Mouse (Mus musculus): ENCODE measurements around the gene Has1. TPM values are rescaled to one million over a fixed set of nuclear protein-coding genes. Genes with fewer than 3 reads are reported as not detected.

Gene Has1
- total RNA-seq (2014; fragmentation: Nextera tagmentation) (not detected in 2 replicates), total RNA-seq (2017) (not detected in 2 replicates)

DNA sequence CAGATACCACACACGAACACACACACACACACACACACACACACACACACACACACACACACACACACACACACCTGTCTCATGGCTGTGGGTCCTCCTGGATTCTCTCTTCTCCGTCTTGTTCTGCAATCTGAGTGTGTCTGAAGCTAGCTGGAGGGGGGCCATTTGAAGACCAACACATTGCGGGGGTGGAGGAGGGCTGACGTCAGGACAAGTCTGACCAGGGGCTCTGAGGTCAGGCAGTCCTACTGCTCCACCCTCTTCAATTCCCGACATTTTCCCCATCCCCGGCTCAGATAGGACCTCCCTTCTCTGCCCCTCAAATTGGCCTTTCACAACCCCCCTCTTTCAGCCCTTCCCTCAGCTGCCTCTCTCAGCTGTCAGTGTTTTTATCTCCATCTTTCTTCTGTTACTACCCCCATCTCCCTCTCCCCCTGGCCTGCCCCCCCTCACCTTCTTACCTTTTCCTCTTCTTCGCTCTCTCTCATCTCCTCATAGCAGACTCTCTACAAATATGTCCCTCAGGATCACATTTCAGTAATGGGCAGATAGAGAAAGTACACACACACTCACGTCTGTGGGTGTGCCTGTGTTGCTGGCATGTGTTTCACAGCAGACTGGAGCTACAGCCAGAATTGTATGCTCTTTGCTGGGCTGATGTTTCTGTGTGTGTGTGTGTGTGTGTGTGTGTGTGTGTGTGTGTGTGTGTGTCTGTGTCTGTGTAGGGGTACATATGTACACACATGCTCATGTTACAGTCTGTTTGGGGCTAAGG lies at the start of gene Has1:
TSS of gene Has1 (minus strand) at position 142 of the 775 bp plus-strand sequence.
- no peak for ATAC-seq (replicated peaks; ENCODE audit: low FRiP score, low TSS enrichment, poor library complexity, severe bottlenecking)

DNA sequence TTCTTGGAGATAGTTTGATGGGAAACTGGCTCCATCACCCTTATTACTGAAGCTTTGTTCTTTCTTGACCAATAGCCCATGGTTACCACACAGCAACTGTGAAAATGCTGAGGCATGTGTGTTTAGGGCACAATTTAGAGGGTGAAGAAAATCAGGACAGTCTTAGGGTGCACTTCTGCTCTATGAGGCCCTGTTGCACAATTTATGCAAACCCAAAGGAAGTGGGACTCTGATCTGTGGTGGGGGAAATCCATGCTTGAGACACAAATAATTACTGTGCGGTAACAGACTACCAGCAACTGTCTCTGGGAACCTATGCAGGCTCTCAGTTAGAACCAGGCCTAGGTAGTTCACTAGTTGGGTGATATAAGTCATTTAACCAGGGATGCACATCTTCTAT lies 45.8 kb upstream of the Has1 start:
- no peak for ATAC-seq (replicated peaks; ENCODE audit: low FRiP score, low TSS enrichment, poor library complexity, severe bottlenecking)

DNA sequence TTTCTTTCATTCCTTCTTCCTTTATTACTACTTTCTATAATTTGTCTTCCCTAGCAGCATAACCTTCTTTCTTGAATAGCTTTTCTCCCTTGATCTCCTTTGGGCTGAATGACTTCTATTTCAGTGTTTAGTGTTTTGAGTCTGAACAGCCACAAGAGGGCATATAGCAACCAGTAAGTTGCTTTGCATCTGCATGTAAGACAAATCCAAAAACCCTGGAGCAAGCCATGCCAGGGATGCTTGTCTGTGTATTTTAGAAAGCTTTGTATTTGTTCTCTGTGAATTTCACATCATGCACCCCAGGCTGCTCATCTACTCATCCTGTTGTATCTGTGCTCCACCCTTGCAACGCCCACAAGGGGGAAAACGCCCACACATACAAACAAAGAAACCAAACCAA lies 44.3 kb upstream of the Has1 start:
- no peak for ATAC-seq (replicated peaks; ENCODE audit: low FRiP score, low TSS enrichment, poor library complexity, severe bottlenecking)

DNA sequence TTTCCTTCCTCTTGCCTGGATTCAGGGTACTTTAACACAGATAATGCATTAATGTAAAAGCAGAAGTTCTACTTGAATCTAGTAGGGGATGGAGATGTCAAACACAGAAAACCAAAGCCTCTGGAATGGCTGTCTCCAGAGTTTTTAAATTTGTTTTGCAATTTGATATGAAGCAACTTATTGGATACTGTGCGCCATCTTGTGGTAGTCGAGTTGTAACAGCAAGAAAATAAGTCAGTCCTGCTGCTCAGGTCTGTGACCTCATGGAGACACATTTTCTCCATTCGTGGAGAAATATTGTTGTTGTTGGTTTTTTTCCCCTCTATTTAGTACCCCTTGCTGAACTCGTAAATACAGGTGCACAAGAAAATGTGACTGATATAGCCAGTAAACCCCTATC lies 41.0 kb upstream of the Has1 start:
- ATAC-seq (replicated peaks; ENCODE audit: low FRiP score, low TSS enrichment, poor library complexity, severe bottlenecking) = peak; percentile 74

DNA sequence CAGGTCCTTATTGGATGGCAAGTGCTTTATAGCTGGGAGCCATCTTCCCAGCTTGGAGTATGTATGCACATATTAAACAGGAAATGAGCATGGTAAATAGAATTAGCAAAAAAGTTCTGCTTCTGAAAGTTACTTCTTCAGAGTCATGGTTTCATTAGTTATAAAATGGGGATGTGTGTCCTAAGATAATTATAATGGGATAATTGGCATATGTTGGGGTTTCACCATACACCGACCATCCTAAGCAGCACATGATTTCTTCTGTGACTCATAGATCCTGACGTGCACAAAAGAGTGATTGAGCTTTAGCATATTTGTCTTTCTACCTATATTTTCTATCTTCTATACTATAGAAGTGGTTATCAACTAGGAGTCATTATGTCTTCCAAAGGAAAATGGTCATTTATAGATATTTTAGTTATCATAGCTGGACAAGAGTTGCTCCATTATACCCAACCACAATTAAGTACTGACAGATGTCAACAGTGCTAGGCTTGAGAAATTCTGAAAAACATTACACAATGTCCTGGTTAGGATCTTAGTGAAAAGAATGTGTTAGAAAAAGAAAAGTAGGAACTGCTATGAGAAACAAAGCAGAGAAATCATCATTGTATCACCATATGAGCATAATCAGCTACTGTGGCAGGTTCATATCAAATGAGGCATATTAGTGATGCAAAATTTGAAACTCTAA lies 34.9 kb upstream of the Has1 start:
- ATAC-seq (replicated peaks; ENCODE audit: low FRiP score, low TSS enrichment, poor library complexity, severe bottlenecking) = no peak

DNA sequence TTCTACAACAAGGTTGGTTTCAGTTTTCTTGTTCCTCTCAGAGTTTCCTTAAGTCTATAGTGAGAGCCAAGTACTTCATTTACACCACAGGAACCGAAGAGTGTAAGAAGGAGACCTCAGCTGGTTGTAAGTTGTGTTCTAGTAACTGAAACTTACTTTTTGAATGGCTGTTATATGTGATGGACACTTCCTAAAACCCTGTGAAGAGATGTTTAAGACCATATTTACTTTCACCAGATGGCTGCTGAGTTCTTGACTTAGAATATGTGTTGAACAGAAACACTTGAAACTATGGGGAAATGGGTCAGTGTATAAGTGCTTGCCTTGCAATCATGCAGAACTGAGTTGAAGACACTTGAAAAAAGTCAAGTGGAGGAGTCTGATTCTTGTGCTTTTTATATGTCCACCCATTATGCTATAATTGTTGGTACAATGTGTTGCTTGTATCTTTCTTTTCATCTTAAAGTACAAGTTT lies 32.8 kb upstream of the Has1 start, which contains the start of the genes Fpr2 and Fpr3:
TSS of gene Fpr2 (plus strand) at position 51 of the 475 bp plus-strand sequence.
TSS of gene Fpr3 (plus strand) at position 79 of the 475 bp plus-strand sequence.
- ATAC-seq (replicated peaks; ENCODE audit: low FRiP score, low TSS enrichment, poor library complexity, severe bottlenecking) = no peak

DNA sequence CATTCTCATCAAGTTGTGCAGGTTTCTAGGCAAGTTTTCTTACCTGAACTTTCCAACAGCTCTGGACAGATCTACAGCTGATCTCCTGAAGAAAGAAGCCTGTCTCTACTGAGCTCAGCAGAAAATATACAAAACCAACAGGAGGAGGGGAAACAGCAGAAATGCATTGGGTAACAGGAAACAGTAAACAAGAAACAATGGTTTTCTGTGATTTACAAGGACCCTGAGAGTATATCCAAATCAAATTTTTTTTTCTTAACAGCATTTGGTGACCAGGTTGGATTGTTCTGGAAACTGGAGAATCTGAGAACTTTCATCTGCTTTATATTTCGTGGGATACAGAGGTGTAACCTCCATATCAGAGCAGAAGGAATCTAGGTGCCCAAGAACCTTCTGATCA lies 28.8 kb upstream of the Has1 start, which contains the start of gene Fpr1:
TSS of gene Fpr1 (minus strand) at position 101 of the 400 bp plus-strand sequence.
- no peak for ATAC-seq (replicated peaks; ENCODE audit: low FRiP score, low TSS enrichment, poor library complexity, severe bottlenecking)

DNA sequence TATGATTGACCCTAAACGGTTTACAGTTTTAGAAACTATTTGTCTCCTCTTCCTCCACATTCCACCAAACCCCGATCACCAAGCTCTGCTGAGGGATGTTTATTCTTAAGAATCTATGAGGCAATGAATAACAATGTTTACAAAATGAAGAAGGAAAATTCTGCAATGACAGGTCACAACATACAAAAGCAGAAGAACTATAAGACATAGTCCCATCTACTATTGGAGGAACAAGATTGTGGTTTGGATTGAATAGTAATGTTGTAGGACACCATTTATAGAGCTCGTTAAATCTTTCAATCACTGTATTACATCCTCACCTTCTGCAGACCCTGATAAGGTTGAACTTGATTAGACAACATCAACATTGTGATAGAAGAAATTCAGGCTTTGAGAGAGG lies 27.7 kb upstream of the Has1 start:
- no peak for ATAC-seq (replicated peaks; ENCODE audit: low FRiP score, low TSS enrichment, poor library complexity, severe bottlenecking)

DNA sequence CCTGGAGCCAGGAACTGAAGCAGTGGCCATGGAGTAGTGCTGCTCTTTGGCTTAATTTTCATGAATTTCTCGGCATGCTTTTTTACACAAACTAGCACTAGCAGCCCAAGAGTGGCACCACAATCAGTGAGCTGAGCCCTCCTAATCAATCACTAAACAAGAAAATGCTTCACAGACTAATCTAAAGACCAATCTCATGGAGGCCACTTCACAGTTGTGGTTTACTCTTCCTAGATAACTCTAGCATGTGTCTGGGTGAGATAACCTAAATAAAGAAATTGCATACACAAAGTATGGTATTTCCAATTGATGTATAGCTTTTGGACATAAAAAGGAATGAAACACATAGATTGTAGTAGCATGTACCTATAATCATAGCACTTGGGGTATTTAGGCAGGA lies 24.3 kb upstream of the Has1 start:
- ATAC-seq (replicated peaks; ENCODE audit: low FRiP score, low TSS enrichment, poor library complexity, severe bottlenecking) = peak; percentile 70

DNA sequence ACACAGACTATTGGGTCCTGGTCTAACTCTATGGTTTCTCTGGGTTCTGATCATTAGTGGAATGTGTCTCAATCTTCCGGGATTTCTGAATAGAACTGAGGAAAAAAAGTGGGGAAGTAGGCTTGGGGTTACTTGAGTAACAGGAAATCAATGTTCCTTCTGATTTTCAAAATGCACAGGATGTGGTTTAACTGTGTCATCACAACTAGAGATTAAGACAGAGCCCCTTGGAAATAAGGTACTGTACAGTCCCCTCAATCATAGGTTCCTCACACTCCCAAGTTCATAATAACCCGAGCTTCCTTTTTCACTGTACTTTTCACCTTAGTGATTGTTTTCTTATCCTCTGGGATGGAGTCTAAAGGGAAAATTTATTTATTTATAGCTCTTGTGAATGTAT lies 16.7 kb upstream of the Has1 start:
- ATAC-seq (replicated peaks; ENCODE audit: low FRiP score, low TSS enrichment, poor library complexity, severe bottlenecking) = no peak

DNA sequence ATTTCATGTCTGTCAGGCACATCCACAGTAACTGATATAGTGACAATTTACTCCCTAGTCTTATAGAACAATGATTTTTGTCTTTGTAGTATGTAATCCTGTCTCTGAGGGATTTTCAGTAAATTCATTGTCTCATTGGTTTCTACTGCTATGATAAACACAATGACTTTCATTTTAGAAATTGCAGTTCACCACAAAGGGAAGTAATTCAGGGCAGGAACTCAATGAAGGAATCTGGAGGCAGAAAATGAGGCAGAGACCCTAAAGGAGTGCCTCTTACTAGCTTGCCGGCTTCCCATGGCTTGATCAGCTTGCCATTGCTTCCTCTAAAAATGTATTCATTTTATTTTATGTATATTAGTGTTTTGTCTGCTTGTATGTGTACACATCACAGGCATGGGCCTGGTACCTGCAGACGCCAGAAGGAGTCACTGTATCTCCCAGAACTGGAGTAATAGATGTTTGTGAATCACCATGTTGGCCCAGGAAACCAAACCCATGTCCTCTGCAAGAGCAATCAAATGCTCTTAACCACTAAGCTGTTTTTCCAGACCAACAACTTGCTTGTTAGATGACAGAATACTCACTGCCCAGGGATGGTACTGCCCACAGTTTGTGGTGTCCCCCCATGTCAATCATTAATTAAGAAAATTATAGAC lies 16.0 kb upstream of the Has1 start:
- ATAC-seq (replicated peaks; ENCODE audit: low FRiP score, low TSS enrichment, poor library complexity, severe bottlenecking) = no peak

DNA sequence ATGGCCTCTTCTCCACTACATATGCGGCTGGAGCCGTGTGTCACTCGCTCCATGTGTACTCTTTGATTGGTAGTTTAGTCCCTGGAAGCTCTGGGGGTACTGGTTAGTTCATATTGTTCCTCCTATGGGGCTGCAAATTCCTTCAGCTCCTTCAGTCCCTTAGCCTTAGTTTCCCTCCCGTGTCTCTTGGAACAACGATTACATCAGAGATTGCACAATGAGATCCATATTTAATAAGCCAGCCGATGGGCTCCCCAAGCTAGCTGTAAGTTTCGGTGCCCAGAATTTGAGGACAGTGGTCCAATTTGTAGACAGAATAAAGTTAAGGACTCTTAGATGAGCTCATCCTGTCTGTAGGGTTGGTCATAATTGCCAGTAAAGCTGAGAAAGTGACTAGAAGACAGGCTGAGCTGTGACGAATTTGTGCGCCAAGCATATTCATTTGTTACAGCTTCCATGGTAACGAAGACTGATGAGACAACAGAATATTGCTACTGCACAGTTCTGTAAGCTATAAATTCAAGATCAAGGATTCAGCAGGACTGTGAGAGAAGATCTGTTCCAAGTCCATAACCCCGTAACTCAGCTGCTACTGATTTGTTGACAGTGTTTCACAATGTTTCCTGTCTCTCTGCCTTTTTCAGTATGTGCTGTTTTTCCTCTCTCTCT lies 11.9 kb upstream of the Has1 start:
- no peak for ATAC-seq (replicated peaks; ENCODE audit: low FRiP score, low TSS enrichment, poor library complexity, severe bottlenecking)

DNA sequence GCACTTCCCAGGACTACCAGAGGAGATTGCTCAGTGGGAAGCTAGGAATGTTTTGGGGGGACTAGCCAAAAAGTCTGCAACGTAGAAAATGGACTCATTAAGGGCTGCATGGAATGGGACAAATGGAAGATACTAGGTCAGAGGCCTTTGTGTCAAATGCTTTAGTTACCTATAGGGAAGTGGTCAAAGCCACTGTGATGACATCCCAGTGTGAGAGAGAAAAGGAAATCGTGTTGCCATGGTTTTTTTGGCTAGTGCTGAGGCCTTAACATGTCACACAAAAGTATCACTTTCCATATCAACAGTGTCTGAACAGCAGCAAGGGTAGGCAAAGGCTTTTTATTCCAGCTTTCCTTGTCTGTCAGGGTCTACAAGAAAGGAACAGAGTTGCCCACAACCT lies 10.2 kb upstream of the Has1 start:
- ATAC-seq (replicated peaks; ENCODE audit: low FRiP score, low TSS enrichment, poor library complexity, severe bottlenecking) = no peak

DNA sequence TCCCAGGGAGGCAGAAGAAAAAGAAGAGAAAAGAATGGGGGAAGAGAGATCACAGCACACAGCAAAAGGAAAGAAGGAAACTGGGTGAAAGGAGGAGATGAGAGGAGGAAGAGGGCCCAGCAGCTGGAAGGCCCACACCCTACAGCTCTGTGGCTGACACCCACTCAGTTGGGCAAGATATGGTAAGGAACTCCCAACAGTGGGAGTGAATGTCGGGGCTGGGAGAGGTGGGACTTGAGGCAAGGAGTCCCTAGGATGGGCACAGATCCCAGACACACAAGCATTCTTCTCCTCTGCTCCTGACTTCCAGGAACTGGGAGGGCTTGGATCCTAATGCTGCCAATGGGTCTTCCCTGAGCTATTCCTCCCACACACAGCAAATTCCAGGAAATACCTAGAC lies 7.4 kb upstream of the Has1 start:
- ATAC-seq (replicated peaks; ENCODE audit: low FRiP score, low TSS enrichment, poor library complexity, severe bottlenecking) = no peak

DNA sequence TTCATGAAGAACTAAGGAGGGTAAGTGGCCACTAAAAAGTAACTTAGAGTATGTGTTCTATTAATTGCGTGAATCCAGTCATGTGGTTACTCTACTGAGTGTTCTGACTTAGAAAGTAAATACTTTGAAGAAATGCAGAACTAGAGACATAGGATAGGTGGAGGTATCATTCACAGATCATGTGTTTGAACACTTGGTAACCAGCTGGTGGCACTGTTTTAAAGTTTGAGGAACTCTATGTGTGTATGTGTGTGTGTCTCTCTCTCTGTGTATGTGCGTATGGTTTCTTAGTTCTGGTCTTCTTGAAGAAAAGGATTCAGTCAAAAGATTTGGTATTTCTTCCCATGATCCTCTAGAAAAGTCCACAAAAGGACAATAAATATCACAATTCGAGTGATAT lies 5.1 kb upstream of the Has1 start:
- peak; percentile 65; the same call in 1 of the 2 replicates for ATAC-seq (replicated peaks; ENCODE audit: low FRiP score, low TSS enrichment, poor library complexity, severe bottlenecking)

DNA sequence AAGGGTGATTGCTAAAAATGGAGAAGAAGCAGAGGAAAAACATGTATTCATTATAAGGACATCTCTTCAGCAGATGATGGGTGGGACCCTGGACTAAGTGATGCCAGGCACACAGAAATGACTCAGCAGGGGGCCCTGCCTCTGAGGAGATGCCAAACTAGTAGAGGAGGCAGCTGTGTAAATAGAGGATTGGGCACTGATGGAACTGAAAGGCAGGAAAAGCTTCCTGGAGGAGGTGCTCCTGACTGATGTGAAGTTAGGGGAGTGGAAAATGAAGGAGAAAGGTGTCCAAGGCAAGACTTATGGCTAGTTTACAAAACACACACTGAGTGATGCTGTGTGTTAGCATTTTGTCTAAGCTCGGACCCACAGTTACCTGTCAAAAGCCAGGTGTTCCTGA lies 2.4 kb upstream of the Has1 start:
- no peak for ATAC-seq (replicated peaks; ENCODE audit: low FRiP score, low TSS enrichment, poor library complexity, severe bottlenecking)

DNA sequence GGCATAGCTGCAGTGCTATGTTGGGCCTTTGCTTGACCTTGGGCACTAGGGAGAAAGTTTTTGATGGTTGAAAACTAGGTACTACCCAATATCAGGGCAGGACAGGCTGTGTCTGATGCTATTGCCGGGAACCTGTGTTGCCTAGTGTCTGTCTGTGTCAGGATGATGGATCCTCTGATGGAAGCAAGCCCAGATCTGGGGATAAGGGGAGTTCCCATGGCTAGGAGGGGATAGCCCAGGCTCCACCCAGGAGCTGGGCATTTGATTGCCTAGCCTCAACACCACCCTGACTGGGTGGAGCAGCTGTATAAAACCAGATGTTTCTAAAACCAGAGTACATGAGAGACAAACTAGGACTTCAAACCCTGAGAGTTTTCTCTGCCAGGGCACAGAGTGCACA lies 1.6 kb upstream of the Has1 start:
- peak; percentile 26; the same call in 1 of the 2 replicates for ATAC-seq (replicated peaks; ENCODE audit: low FRiP score, low TSS enrichment, poor library complexity, severe bottlenecking)

DNA sequence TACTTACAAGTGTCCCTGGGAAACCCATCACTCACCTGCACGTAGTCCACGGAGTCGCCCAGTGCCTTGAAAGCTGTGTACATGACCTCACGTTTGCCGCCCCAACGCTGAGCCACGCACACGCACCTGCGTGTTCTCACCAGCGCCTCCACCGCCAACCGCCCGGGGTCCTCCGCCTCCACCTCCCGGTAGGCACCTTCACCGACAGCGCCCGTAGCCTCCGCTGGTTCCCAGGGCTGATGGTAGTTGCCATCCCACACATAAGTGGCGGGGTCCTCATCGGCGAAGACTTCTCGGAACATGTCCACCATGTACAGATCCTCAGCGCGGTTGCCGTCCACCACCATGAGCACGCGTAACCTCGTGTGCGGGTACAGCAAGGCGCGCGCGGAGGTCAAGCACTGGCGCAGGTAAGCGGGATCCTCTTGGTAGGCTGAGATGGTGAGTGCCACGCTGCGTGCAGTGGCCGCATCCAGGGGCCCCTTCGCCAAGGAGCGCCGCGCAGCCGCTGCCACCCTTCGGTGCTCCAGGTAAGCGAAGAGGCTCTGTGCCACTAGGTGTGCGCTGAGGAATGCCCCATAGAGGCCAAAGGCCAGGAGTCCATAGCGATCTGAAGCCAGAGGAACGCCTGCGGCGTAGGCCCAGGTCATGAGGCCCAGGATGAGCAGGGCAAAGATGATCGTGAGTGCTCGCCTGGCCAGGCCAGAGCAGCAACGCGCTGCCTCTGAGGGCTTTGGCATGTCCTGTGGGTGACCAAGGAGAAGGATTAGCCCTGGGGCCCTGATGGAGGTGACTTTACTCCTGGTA lies 4.9 kb downstream of the Has1 start:
- no peak for ATAC-seq (replicated peaks; ENCODE audit: low FRiP score, low TSS enrichment, poor library complexity, severe bottlenecking)

DNA sequence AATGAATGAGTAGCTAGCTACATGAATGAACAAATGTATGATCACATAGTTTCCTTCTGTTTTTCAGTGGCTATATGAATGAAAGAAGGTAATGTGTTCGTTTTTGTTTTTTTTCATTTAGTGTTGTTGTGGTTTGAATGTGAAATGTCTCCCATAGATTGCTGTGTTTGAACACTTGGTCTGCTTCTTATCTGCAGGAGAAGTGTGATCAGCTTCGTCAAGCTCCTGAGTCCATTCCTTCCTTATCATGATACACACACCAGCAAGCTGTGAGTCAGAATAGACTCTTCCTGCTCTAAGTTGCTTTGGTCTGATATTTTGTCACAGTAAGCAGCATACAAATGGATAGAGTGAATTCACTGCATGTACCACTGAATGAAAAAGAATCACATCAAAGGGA lies 6.0 kb downstream of the Has1 start:
- peak; percentile 95 for ATAC-seq (replicated peaks; ENCODE audit: low FRiP score, low TSS enrichment, poor library complexity, severe bottlenecking)

Data from megakaryocyte-erythroid progenitor cell, adult 5-6 weeks (primary cell).